Mouse (Mus musculus): ENCODE measurements around the gene Rps15.

Rps15 gene

GRCm38 (mm10) chr10:80260642-80261584 is 31.3 kb upstream of the Rps15 start, which contains the start of the genes Gamt and Dazap1:
Gene Gamt, minus strand, starts transcription at chr10:80261012.
Gene Dazap1, plus strand, starts transcription at chr10:80261486.
- in situ Hi-C loops (cut with MboI, MseI): no loop called here

DNA sequence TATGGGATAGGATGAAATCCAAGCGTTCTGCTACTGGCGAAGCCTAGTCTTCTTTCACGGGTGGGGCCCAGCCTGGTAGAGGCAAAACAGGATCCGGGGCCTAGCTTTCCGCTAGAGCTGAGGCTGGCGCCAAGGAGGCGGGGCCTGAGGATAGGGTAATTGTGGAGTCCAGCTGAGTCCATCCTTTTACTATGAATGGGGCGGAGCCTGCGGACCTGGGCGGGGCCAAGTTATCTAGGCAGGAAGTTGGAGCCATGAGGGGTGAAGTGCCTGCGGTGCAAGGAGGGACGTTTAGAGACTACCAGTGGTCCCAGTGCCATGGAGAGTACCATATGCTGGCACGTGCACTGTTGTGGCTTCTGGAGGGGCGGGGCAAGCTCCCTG is 30.7 kb upstream of the Rps15 start:
- in situ Hi-C loops (cut with MboI, MseI): no loop called here

DNA sequence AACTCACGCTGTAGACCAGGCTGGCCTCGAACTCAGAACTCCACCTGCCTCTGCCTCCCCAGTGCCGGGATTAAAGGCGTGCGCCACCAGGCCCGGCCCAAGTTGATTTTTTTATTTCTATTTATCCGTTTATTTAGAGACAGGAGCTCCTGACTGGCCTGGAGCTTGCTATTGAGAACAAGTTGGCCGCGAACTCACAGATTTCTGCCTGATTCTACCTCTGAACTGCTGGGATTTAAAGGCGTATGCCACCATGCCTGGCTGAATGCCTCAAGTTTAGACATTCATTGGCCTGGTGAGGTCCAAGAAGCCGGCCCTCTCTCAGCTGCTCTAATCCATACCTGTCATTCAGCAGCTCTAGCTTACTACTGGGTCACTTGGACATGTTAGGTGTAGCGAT is 30.1 kb upstream of the Rps15 start:
- in situ Hi-C loops (cut with MboI, MseI): no loop called here

DNA sequence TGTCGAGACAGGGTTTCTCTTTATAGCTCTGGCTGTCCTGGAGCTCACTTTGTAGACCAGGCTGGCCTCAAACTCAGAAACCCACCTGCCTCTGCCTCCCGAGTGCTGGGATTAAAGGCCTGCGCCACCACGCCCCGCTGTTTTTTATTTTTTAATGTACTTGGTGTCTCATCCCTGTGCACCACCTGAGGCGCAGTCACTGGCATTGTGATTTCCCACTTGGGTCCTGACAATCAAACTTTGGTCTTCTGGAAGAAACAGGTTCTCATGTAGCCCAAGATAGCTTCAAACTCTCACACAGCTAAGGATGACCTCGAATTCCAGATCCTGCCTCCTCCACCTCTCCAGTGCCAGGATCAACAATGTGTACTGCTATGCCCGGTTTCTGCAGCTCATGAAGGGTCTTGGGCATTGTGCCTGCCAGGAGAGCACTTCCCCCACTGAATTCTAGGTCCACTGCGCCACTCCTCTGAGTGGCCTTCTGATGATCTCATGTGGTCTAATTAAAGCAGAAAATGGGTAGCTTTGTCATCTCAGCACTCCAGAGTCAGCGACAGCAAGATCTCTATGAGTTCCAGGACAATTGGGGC is 29.4 kb upstream of the Rps15 start:
- in situ Hi-C loops (cut with MboI, MseI): no loop called here

DNA sequence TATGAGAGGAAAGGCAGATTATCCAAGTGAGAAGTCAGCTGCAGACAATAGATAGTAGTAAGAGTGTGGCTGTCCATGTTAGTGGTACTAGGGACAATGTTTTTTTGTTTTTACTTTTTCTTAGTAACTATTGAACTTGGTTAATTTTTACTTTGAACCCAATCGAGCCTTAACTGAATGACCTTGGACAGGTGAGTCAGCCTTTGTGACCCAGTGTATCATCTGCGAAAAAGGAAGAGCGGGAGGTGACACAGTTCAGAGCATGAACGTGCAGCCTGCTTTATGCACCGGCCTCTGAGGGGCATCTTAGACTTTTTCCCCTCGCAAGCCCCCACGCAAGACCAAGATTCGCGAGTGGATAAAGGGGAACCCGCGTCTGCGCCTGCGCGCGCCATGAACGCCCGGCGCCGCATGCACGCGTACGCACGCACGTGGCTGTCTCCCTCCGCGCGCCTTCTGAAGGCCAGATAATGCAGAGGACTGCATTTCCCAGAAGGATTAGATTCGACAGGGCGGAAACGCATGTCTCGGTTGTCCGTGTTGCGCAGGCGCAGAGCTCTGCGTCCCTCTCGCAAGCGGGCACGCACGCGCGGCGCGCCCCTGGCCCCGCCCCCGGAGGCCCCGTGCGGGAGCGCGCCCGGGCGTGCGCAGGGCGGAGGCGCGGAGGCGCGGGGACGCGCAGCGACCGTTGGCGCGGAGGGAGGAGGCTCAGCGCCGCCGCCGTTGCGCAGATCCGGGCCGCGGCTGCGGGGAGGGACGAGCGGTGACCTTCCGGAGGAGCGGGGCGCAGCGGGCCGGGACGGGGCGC is 27.7 kb upstream of the Rps15 start:
- in situ Hi-C loops (cut with MboI, MseI): no loop called here

GRCm38 (mm10) chr10:80265149-80265486 is 27.1 kb upstream of the Rps15 start:
- in situ Hi-C loops (cut with MboI, MseI): no loop called here

GRCm38 (mm10) chr10:80270099-80270498 is 22.2 kb upstream of the Rps15 start:
- in situ Hi-C loops (cut with MboI, MseI): no loop called here

DNA sequence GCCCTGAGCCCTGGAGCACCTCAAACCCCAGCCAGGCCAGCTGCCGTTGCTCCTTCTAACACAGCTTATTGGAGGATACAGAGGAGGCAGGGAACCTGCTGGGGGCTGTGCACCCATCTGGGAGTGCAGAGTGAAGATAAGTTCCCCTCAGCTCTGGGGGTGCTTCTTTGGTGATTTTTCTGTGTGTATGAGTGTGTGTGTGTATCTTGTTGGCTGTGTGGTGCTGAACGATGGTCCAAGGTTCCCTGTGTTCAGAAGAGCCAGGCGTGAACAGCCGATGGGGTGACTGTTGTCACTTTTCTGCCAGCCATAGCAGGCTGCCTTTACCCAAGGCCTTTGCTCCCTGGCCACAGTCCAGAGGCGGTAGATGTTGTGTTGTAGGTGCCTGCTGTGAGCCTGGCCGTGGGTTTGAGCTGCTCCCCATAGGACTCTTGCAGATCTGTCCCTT is 21.5 kb upstream of the Rps15 start:
- in situ Hi-C loops (cut with MboI, MseI): no loop called here

GRCm38 (mm10) chr10:80271186-80271843 is 20.9 kb upstream of the Rps15 start:
- in situ Hi-C loops (cut with MboI, MseI): no loop called here

GRCm38 (mm10) chr10:80271870-80272585 is 20.2 kb upstream of the Rps15 start:
- in situ Hi-C loops (cut with MboI, MseI): no loop called here

- in situ Hi-C loops (cut with MboI, MseI): no loop called here
These were observed 18.4 kb upstream of the Rps15 start for GRCm38 (mm10) chr10:80273847-80274246.

DNA sequence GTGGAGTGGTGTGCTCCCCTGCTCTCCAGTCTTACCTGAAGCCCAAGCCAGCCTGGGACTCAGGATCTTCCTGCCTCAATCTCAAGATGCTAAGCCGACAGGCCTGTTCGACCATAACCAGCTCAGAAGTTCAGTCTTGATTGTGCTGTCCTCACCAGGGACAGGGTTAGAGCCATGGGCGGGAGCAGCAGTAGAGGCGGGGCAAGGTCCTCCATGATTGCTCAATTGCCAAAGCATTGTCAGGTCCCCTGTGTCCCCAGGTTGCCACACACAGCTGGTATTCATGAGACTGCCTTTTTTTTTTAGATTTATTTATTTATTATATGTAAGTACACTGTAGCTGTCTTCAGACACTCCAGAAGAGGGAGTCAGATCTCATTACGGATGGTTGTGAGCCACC is 16.0 kb upstream of the Rps15 start:
- in situ Hi-C loops (cut with MboI, MseI): no loop called here

GRCm38 (mm10) chr10:80278390-80278789 is 13.9 kb upstream of the Rps15 start:
- in situ Hi-C loops (cut with MboI, MseI): no loop called here

DNA sequence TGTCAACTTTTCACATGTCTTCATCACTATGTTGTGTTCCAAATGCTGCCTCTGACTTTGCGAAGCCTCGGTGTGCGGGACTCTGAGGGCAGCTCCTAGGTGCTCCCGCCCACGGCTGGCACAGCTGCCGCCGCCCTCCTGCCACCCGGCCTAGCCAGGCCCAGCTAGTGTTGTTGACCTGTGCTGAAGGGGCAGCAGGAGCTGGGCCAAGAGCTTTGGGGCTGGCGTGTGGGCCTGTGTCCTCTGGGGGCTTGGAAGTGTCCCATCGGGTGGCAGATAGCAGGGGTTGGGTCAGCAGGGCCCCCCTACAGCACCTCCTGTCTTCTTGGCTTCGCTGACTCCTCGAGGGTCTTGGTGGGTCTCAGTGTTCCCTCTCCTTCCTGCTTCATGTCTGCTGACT is 13.0 kb upstream of the Rps15 start:
- in situ Hi-C loops (cut with MboI, MseI): no loop called here

DNA sequence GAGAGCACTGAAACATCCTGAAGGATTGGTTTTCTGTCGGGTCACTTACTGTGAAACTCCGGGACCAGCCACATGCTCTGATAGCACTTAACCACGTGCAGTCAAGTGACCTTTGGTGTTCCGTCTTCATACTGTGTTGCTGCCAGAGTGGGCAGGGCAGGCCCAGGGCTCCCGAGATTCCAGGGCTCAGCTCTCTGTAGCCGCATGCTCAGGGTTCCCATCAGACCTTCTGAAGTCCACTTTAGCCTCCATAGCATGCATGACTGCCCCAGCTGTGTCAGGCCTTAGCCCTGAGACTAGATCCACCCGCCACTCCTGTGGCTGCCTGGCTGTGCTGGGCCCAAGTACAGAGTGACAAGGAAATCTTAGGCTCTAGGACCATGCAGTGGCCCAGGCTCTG is 10.9 kb upstream of the Rps15 start:
- in situ Hi-C loops (cut with MboI, MseI): no loop called here

DNA sequence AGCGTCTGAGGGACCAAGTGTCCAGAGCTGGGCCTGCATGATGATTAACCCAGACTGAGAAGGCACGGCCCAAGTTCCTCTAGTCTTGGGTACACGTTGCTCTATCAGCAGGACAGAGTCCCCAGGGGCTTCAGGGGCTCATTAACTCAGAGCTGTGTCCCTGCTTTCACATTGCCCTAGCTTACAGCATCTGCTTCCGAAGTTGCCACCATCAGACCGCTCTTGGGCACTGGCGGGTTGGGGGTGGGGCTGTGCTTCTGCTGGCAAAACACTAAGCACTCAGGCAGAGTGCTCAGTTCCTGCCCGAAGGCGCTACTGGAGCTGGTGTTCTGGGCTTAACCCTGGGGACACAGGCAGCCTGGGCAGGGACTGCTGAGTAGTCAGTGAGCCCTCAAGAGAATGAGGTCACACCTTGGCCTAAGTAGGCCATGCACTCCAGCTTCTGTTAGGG is 10.3 kb upstream of the Rps15 start:
- in situ Hi-C loops (cut with MboI, MseI): no loop called here

GRCm38 (mm10) chr10:80282481-80283441 is 9.5 kb upstream of the Rps15 start:
- in situ Hi-C loops (cut with MboI, MseI): no loop called here

DNA sequence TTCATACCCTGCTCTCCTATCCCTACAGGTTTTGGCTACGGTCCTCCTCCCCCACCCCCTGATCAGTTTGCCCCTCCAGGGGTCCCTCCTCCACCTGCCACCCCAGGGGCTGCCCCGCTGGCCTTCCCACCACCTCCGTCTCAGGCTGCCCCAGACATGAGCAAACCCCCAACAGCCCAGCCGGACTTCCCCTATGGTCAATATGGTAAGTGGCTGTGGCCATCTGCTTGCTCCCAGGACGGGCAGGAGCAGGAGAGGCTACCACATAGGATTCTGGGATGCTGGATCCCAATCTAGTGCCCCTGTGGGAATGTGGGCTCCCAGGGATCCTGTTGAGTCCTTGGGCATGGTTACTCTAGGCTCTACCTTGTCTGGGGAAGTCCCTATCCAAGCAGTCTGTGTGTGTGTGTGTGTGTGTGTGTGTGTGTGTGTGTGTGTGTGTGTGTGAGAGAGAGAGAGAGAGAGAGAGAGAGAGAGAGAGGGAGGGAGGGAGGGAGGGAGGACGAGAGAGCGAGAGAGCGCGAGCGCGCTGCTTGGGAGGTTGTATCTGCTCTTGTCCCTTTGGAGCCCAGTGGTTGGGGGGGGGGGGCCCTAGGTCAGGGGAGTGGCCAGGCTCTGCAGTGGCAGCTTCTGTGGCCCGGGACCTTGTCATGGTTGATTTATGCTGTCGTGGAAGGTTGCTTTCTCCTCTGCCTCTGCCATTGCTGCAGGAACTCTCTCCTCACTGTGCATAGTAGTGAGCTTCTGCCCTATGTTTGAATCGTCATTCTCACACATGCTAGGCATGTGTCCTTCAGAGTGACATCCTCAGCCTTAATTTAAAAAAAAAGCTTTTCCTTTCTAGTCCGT is 6.8 kb upstream of the Rps15 start:
- in situ Hi-C loops (cut with MboI, MseI): no loop called here

GRCm38 (mm10) chr10:80288097-80288496 is 4.2 kb upstream of the Rps15 start:
- in situ Hi-C loops (cut with MboI, MseI): no loop called here
